Mouse (Mus musculus): ENCODE results near the gene Hist1h1b.
"Not testable (repeated sequence)": the region's sequence is repeated elsewhere in the genome, so short reads cannot be mapped to it uniquely, and the experiment has no call there.

The Hist1h1b gene

GRCm38 (mm10) chr13:21779767-21780731, at the start of gene Hist1h1b:
Hist1h1b (minus strand) TSS chr13:21780625.
- peak; percentile 57 for DNase-seq (ENCODE audit: low spot score)

- DNase-seq (ENCODE audit: low spot score), result no peak
Observed at GRCm38 (mm10) chr13:21828511-21828910, 48.1 kb upstream of the Hist1h1b start.

GRCm38 (mm10) chr13:21820082-21820890, 39.9 kb upstream of the Hist1h1b start:
- DNase-seq (ENCODE audit: low spot score), result not testable (repeated sequence)

- not testable (repeated sequence) for DNase-seq (ENCODE audit: low spot score)
Observed at GRCm38 (mm10) chr13:21812092-21812491, 31.7 kb upstream of the Hist1h1b start.

- peak; percentile 9 for DNase-seq (ENCODE audit: low spot score)
Observed at GRCm38 (mm10) chr13:21811539-21811938, 31.1 kb upstream of the Hist1h1b start, which contains the start of gene Hist1h4m. Hist1h4m (plus strand) TSS chr13:21811746.

- DNase-seq (ENCODE audit: low spot score), result not testable (repeated sequence)
Observed at GRCm38 (mm10) chr13:21811074-21811473, 30.6 kb upstream of the Hist1h1b start.

- DNase-seq (ENCODE audit: low spot score), result not testable (repeated sequence)
Observed at GRCm38 (mm10) chr13:21810073-21810472, 29.6 kb upstream of the Hist1h1b start, which contains the start of the genes Hist1h2bq and Hist1h2ao. Hist1h2bq (minus strand) TSS chr13:21810197. Hist1h2ao (plus strand) TSS chr13:21810465.

GRCm38 (mm10) chr13:21803058-21803457, 22.6 kb upstream of the Hist1h1b start:
- not testable (repeated sequence) for DNase-seq (ENCODE audit: low spot score)

- DNase-seq (ENCODE audit: low spot score), result not testable (repeated sequence)
Observed at GRCm38 (mm10) chr13:21797163-21797562, 16.7 kb upstream of the Hist1h1b start.

GRCm38 (mm10) chr13:21795584-21795983, 15.2 kb upstream of the Hist1h1b start:
- no peak for DNase-seq (ENCODE audit: low spot score)

GRCm38 (mm10) chr13:21790601-21791283, 10.3 kb upstream of the Hist1h1b start:
- no peak for DNase-seq (ENCODE audit: low spot score)

- DNase-seq (ENCODE audit: low spot score), result no peak
Observed at GRCm38 (mm10) chr13:21789925-21790324, 9.5 kb upstream of the Hist1h1b start.

GRCm38 (mm10) chr13:21787760-21788593, 7.6 kb upstream of the Hist1h1b start:
- no peak for DNase-seq (ENCODE audit: low spot score)

- peak; percentile 86 for DNase-seq (ENCODE audit: low spot score)
Observed at GRCm38 (mm10) chr13:21786899-21787629, 6.6 kb upstream of the Hist1h1b start, which contains the start of the genes Hist1h2an and Hist1h2bp. Hist1h2an (minus strand) TSS chr13:21787218. Hist1h2bp (plus strand) TSS chr13:21787461.

- DNase-seq (ENCODE audit: low spot score), result no peak
Observed at GRCm38 (mm10) chr13:21786189-21786898, 5.9 kb upstream of the Hist1h1b start.

GRCm38 (mm10) chr13:21784311-21784710, 3.9 kb upstream of the Hist1h1b start:
- no peak for DNase-seq (ENCODE audit: low spot score)

GRCm38 (mm10) chr13:21783734-21784161, 3.3 kb upstream of the Hist1h1b start:
- DNase-seq (ENCODE audit: low spot score), result no peak

GRCm38 (mm10) chr13:21783255-21783617, 2.8 kb upstream of the Hist1h1b start, which contains the start of gene Hist1h3i:
Hist1h3i (minus strand) TSS chr13:21783370.
- peak; percentile 35 for DNase-seq (ENCODE audit: low spot score)
